Mouse (Mus musculus): ENCODE measurements at regions not wholly inside any gene's neighbourhood (a gene's known extent, or its start where the extent isn't known, plus 50 kb on each side); places are given as distances from the start of the nearest gene placed in this dataset.
"Not testable (repeated sequence)": the region's sequence is repeated elsewhere in the genome, so short reads cannot be mapped to it uniquely, and the experiment has no call there.

DNA sequence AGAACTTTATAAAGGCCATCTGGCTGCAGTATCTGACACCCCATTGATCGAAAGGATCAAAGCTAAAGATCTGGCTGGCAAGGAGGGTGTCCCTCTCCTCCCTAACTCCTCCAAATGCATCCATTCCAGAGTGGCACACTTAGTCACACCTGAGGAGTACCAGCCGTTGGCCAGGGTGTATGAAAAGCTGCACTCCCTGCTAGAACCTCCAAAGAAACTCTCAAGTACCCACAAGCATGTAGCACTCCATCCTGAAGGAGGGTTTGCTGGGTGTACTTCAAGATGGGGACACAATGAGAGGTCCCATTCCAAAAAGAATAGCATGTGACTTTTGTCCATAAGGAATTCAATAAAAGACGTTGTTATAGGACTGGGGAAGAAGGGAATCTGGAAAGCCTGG, 100.4 kb downstream of the Ero1lb start:
- H3K4me1 ChIP-seq (ENCODE audit: control insufficient read depth in 1 of 2, insufficient read depth in 2 of 2, low read length in 2 of 2); H3K27me3 ChIP-seq (ENCODE audit: control insufficient read depth in 1 of 2, insufficient read depth in 2 of 2, low read length in 2 of 2); DNase-seq (ENCODE audit: low read depth, low spot score); H3K9me3 ChIP-seq (replicated peaks; ENCODE audit: insufficient read depth, low read length); H3K9ac ChIP-seq (ENCODE audit: control insufficient read depth, low read depth, low read length, poor library complexity, severe bottlenecking); H3K27ac ChIP-seq (ENCODE audit: control insufficient read depth, low read depth, low read length); H3K36me3 ChIP-seq (ENCODE audit: control insufficient read depth in 1 of 2, insufficient read depth in 2 of 2, low read length in 2 of 2); H3K79me2 ChIP-seq (ENCODE audit: control insufficient read depth, insufficient read depth, low read length, poor library complexity); H3K4me3 ChIP-seq (ENCODE audit: control insufficient read depth in 1 of 2, insufficient read depth in 1 of 2, low read depth in 2 of 2, low read length in 2 of 2): not testable (repeated sequence)

Data from MEL (cell line).